Mouse (Mus musculus) midbrain, embryonic 13.5 days (tissue): Measurements from ENCODE around the gene Mrpl4. TPM values are rescaled to one million over a fixed set of nuclear protein-coding genes. Genes with fewer than 3 reads are reported as not detected.

Experiments
- microRNA counts: library from miRNA; unstranded; fragments of <30 nt; microRNA quantifications from one replicate; lab custom pipeline; 2016
- microRNA-seq: library from miRNA; unstranded; fragments of <30 nt; microRNA quantifications from one replicate; pipeline ENCODE4, GENCODE M21; 2016
- polyA plus RNA-seq: library from polyadenylated mRNA; unstranded; fragments of >200 nt; fragmentation: Nextera tagmentation; extraction: Ambion mirVana; gene quantifications from 2 replicates; pipeline ENCODE4 v1.2.1, GENCODE M21; 2015

The Mrpl4 gene
- polyA plus RNA-seq, 1 experiment from 2014 or later, result 102 TPM

MicroRNAs encoded within 50 kb of the gene (microRNA counts, 519-probe panel; counts per million panel counts)
- microRNA mmu-miR-1900 (lab: Ali Mortazavi, UCI), result 4,183 counts per million, percentile 78 among the panel's probes with 10 or more counts

Small RNA genes within 50 kb of the gene (microRNA-seq; reads per million reads assigned to microRNA genes)
- gene Mir1900, result not detected

Other genes with a start within 250 kb of the Mrpl4 start
- gene Col5a3, start 187.7 kb upstream of the Mrpl4 start, polyA plus RNA-seq, result 0.32 and 0.35 TPM in 2 replicates
- not detected in 2 replicates for gene Rdh8, start 184.2 kb upstream of the Mrpl4 start, polyA plus RNA-seq
- gene A230050P20Rik, start 134.1 kb upstream of the Mrpl4 start, polyA plus RNA-seq, result 0.94 and 1.1 TPM in 2 replicates
- 8.0 and 10.4 TPM in 2 replicates for gene Angptl6, start 123.0 kb upstream of the Mrpl4 start, polyA plus RNA-seq
- gene Ppan, start 114.6 kb upstream of the Mrpl4 start, polyA plus RNA-seq, result 49.2 and 49.5 TPM in 2 replicates
- gene Eif3g, start 104.1 kb upstream of the Mrpl4 start, polyA plus RNA-seq, result 273 and 291 TPM in 2 replicates
- 75.2 and 76.3 TPM in 2 replicates for gene Dnmt1, start 42.9 kb upstream of the Mrpl4 start, polyA plus RNA-seq
- gene S1pr2, start 26.0 kb upstream of the Mrpl4 start, polyA plus RNA-seq, result 8.5 and 9.5 TPM in 2 replicates
- 2.9 and 3.9 TPM in 2 replicates for gene Icam1, start 13.2 kb downstream of the Mrpl4 start, polyA plus RNA-seq
- 0.23 TPM in 2 replicates for gene Icam4, start 26.6 kb downstream of the Mrpl4 start, polyA plus RNA-seq
- 0.32 and 0.34 TPM in 2 replicates for gene Icam5, start 29.3 kb downstream of the Mrpl4 start, polyA plus RNA-seq
- gene Zglp1, start 64.4 kb downstream of the Mrpl4 start, polyA plus RNA-seq, result 1.8 and 2.0 TPM in 2 replicates
- gene Gm49373, start 70.4 kb downstream of the Mrpl4 start, polyA plus RNA-seq, result 1.0 and 1.2 TPM in 2 replicates
- 54.4 and 54.8 TPM in 2 replicates for gene Fdx1l, start 70.9 kb downstream of the Mrpl4 start, polyA plus RNA-seq
- 1.6 and 1.8 TPM in 2 replicates for gene Gm38431, start 89.3 kb downstream of the Mrpl4 start, polyA plus RNA-seq
- 33.4 and 40.7 TPM in 2 replicates for gene Raver1, start 89.3 kb downstream of the Mrpl4 start, polyA plus RNA-seq
- 11.5 and 12.2 TPM in 2 replicates for gene Tyk2, start 128.5 kb downstream of the Mrpl4 start, polyA plus RNA-seq
- gene Cdc37, start 147.2 kb downstream of the Mrpl4 start, polyA plus RNA-seq, result 233 TPM in 2 replicates
- gene Pde4a, start 163.0 kb downstream of the Mrpl4 start, polyA plus RNA-seq, result 20.1 and 20.2 TPM in 2 replicates
- 58.6 and 61.9 TPM in 2 replicates for gene Keap1, start 236.6 kb downstream of the Mrpl4 start, polyA plus RNA-seq
- 1.1 and 1.6 TPM in 2 replicates for gene S1pr5, start 245.7 kb downstream of the Mrpl4 start, polyA plus RNA-seq